Mouse (Mus musculus) heart, adult 11 months (tissue): ENCODE measurements around the gene Stub1.
"Not testable (repeated sequence)": the region's sequence is repeated elsewhere in the genome, so short reads cannot be mapped to it uniquely, and the experiment has no call there.

ENCODE experiments used
- DNase-seq: peaks from one replicate; pipeline ENCODE4 v3.0.0; 2022

Gene Stub1

DNA sequence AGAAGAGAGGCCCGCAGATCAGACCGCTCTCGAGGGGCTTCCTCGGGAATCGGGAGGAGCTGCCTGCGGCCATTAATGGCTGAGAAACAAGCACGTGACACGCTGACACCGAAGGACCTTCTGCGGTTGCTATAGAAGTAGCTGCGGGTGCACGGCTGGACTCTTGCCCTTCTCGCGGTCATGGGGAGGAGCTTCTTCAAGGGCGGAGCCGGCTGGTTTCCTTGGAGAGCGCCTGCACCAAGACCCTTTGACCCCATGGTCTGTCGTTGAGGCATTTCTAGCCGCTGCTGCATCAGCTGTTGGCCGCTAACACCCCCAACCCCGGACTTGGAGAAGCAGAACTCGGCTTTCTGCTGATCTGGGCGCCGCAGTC is at the start of gene Stub1:
TSS of gene Stub1 (minus strand) at position 114 of the 373 bp plus-strand sequence.
- DNase-seq, result peak; percentile 99

DNA sequence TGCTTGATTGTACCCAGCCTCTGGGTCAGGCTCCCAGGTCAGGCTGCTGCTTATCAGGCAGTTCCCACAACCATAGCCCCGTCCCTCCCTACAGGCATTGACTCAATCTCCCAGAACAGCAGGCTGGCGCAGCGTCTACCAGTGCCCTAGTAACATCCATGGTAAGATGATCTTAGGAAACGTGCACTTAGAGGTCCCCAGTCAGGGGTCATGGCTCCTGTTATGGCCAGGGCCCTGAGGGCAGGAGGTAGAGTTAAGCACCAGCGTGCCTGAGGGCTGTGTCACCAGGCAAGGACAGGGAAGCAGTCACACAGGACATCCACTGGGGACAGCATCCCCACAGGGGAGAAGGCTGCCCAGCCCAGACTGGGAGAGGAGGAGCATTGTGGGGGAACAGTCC is 49.1 kb upstream of the Stub1 start:
- DNase-seq, result peak; percentile 92

DNA sequence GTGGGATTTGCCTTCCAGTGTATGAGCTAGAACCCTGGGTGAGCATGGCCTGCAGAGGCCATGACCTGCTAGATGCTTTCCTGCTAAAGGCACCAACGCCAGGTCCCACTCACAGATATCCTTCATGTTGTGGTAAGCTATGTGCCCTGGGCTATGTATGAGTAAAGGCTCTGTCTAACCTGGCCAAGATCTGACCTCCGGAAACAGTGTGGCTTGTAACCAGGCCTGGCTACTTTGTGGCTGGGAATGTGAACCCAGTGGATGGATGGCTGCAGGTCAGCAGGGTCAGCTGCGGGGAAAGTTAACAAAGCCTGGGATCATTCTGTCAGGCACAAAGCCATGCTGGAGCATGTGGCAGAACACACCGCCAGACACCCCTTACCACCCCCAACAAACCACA is 48.5 kb upstream of the Stub1 start:
- DNase-seq, result peak; percentile 87

DNA sequence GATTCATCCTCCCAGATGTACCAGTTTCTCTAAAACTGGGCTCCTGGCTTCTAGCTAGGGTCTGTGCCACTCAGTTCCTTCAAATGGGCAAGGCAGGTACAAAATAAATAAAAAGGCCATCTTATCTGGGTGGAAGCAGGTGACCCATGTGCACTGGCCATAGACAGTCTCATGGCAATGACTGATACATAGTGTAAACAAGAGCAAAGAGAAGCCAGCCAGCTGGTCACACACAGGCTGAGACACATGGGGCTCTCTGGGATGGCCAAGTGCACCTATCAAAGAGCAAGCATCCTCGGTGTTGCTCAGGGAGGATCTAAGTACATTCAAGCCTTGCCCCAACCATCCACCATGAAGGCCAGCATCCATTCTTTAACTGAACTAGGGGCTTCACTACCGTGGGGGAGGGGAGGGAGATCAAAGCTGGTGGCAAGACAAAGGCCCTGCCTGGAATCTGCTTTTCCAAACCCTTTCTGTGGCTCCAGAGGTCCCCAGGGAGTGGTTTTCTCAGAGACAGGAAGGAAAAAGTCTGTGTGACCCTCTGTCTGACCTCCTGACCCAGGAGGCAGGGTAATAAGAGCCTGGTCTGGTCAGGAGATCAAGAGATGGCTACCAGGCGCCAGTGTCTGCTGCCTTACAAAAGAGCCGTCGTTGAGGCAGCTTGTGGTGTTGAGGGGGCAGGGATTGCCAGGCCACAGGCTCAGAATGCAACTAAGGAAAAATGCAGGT is 47.9 kb upstream of the Stub1 start:
- peak; percentile 89 for DNase-seq

DNA sequence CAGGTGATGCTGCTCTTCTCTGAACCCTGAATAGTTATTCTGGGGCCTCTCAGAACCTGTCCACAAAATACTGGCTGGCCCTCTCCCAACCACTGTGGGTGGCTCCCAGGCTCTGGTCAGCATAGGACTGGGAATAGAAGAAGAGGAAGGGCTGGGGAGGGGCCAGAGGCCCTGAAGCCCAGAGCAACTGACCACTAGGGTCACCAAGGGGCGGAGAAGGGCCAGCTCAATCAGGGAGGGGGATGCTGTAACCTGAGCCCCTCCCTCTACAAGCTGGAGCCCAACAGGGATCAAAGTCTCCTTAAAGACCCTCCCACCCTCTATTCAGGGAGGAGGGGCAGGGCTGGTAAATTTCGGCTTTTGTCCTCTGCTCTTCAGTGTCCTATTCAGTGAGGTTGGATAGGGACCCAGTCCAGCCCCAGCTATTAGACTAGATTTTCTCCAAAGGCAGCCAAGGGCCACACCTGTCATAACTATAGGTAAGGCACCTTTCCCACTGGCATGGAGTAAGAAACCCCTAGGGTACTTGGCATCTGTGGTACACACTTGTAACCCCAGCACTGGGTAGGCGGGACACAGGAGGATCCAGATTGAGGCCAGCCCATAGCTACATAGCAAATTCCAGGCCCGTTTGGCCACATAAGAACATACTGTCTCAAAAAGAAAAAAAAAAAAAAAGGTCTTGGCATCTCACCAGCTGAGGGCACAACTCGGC is 47.1 kb upstream of the Stub1 start, which contains the start of gene Wfikkn1:
TSS of gene Wfikkn1 (minus strand) at position 663 of the 715 bp plus-strand sequence.
- peak; percentile 91 for DNase-seq

DNA sequence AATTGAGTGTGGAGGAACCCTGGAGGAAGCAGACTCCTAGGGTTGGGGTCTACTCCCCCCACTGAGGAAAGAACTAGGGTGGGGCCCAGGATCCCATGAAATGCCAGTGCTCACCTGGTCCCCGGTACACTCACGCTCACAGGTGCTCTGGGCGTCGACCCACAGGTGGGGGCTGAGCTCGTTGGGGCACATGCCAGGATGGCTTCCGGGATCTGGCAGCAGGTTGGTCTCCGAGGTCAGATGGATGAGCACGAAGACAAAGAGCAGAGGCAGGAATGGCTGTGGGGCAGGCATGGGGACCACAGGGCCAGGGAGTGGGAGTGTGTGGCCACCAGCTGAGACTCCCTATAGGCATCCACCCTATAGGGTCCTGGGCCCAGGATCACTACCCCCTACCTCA is 46.5 kb upstream of the Stub1 start:
- peak; percentile 93 for DNase-seq

DNA sequence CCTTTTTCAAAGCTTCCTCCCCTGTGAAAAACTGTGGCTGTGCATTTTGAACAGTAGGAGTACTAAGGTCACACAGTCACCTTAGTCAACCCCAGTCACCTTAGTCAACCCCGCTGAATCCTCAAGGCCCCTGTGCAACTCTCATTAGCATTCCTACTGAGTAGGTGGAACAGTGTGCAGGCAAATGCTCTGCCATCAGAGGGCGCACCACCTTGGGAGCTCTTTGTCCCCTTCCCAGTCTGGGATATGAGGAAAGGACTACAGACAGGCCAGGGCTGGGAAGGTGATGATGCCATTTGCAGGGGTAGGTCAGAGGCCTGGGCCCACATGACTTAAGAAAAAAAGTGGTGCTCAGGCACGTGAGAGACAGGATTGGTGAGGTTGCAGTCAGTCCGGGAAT is 46.1 kb upstream of the Stub1 start:
- DNase-seq, result peak; percentile 94

DNA sequence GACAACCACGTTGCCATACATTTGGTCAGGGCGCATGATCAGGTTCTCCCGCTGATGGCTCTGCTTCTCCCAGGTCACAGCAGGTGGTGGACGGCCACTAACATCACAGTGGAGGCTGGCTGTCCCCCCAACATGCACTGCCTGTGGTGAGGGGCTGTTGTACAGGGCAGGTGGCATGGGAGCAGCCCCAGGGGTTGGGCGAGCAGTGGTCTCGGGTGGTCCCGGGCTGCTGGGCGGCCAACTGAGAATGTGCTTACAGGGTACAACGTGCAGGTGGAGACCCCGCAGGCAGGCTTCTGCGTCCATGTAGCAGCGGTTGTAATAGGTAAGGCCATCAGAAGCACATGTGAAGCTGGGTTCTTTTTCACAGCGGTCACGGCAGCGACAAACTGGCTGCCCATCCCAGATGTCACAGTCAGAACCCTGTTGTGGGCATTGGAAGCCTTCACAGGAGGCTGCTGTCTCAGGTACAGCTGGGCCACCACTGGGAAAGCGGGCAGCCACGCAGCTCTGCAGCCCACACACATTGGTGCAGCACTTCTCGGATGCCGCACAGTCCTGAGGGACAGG is 45.5 kb upstream of the Stub1 start:
- peak; percentile 93 for DNase-seq

DNA sequence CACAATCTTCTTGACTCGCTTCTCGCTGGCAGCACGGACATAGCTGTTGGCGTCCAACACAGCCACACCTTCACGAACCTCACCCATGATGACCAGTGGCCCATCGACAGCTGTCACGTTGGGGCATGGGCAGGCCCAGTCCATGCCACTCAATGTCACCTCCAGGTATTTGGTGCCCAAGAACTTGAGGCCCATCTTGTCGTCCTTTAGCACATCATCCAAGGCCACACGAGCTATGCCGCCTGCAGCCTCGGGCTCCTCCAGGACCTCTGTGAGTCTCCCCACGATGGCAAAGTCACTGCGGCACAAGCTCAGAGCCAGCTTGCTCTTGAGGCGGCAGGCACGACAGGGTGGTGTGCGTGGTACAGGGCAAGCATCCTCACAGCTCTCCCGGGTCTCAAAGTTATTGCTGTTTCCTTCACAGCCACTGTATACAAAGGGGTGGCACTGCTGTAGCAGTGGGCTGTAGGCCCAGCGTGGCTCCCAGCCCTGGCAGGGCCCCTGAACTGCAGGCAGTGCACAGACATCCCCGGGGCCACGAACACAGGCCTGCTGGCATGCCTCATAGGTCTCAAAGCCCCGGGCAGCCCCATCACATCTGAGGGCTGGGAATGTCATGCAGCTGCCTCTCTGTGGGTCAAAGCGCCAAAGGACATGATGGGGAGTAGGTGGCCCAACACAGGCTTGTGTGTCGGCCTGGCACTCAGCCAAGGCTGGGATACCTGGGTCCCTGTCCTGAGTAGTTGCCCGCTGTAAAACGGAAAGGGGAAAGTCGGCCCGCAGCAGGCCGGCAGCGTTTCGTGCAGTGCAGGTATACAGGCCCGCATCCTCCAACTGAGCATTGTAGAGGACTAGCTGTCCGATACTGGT is 44.8 kb upstream of the Stub1 start:
- peak; percentile 93 for DNase-seq

DNA sequence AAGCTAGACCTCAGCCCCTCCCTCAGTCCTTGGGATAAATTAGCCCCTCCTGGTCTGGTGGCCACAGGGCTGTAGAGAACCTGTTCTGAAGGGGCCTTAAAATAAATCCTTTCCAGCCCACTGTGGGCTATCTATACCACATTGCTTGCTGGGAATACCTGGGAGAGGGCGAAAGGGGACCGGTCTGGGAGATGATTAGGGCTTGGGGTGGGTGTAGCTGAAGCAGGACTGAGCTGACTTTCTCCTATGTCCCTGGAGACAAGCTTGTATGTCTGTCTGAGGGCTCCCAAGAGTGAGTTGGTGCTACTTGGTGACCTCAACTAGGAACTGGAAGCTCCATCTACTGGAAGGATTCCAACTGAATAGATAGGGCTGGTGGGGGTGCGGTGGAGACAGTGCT is 43.8 kb upstream of the Stub1 start:
- DNase-seq, result peak; percentile 91

DNA sequence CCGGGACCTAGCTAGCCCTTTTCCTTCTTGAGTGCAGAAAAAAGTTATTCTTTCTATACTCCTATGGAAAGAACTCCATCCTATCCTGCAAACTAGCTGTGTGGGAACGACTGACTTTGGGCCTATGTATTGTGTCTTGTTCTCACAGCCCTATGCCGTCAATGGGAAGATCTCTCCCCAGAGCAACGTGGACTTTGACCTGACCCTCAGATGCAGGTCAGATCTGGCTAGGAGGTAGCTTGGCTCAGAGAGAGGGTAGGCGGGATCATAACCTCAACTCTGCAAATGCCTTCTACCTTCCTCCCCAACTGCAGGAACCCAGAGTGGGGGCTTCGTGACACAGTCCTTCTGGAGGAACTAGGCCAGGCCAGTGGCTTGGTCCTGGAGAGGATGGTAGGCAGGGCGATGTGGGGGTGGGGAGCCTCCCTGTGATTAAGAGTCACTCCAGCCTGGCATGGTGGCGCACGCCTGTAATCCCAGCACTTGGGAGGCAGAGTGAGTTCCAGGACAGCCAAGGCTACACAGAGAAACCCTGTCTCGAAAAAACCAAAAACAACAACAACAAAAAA is 43.2 kb upstream of the Stub1 start:
- peak; percentile 94 for DNase-seq

DNA sequence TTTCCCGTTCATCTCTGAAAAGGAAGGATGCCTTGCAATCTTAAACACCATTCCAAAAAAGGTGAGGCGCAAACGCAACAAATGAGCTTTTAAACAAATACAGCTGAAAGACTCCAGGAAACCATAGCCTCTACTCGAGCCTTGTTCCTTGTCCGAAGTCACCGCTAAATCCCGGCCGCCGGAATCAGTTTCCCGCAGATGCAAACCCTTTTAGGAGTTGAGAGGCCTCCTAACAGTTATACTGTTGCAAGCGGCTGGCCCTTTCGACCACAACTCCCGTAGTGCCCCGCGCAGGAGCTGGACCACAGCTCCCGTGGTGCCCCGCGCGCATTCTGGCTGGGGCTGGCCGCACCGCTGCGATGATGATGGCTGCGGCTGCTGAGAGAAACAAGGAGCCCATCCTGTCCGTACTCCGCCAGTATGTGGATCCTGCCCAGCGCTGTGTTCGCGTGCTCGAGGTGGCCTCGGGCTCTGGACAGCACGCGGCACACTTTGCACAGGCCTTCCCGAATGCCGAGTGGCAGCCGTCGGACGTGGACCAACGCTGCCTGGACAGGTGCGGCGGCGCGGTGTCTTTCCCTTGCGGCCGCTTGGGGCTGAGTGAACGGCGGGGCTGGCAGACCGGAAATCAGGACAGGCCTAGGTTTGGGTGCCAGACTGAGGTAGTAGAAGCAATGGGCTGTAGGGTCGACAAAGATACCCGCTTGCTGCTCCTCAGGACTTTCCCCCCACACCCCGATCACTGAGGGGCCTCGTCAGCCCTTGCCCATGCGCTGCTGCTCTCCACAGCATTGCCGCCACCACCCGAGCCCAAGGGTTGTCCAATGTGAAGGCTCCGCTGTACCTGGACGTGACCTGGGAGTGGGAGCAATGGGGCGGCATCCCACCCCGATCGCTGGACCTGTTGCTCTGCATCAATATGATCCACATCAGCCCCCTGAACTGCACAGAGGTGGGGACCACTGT is 42.2 kb upstream of the Stub1 start:
- DNase-seq, result peak; percentile 99

DNA sequence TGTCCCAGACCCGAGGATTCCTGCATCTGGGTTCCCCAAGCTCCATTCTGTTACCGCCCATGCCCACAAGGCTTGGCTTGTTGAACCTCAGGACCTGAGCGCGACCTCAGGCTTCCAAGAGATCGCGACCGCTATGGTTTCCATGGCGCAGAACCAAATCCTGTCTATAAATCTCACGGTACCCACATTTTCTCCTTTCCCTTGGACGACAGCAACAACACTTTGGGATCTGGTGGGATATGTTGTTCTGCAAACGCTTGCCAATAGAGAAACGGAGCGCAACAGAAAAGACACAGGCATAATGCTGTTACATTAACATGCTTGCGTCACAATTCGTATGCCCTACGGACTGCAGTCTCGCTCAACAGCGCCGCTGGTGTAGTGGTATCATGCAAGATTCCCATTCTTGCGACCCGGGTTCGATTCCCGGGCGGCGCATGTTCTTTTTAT is 41.5 kb upstream of the Stub1 start, which contains the start of gene Mettl26:
TSS of gene Mettl26 (plus strand) at position 354 of the 450 bp plus-strand sequence.
- DNase-seq, result peak; percentile 98

DNA sequence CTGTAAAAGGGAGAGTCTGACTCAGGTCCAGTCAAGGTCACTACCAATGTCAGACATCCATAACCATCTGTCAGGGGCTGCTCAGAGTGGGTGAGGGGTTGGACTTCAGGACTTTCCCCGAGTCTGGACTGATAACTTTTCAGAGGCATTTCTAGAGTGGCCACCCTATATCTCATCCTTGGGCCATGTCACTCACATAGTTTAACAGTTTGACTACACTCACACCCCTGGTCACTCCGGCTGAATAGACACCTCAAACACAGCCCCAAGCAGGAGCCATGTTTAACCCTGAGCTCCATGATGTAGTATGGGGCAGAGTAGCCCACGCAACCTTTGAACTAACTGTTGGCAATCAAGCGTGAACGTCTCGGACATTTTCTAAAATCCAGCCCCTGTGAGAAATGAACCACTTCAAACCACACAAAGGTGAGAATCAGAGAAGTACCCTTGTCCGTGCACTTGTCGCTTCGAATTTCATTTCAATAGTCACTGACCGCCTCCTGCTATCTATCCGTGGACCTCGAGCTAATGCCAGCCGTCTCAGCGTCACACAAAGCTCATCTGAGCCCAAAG is 41.0 kb upstream of the Stub1 start:
- DNase-seq, result no peak

DNA sequence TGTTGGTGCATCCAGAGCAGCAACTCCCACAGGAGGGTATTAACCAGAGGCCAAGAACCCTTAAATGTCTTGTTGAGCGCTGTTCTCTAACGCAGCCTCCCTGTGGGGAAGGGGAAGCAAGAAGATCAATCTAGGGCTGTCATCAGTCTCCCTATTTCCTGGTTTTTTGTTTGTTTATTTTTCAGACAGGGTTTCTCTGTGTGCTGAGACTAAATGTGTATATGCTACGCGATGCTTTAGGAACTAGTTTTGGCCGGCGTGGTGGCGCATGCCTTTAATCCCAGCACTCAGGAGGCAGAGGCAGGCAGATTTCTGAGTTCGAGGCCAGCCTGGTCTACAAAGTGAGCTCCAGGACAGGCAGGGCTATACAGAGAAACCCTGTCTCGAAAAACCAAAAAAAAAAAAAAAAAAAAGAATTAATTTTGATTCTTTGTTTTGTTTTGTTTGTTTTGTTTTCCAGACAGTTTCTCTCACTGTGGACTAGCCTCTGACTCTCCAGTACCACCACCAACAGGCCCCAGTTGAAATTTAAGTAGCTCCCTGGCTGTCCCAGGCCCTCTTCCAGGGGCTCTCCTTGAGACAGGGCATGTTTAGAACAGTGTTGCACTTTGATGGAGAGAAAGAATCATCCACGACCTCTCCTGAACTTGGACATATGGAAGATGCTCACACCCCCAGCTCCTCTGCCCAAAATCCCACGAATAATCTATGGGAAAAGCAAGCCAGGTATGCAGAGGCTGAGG is 40.4 kb upstream of the Stub1 start:
- DNase-seq, result peak; percentile 92

DNA sequence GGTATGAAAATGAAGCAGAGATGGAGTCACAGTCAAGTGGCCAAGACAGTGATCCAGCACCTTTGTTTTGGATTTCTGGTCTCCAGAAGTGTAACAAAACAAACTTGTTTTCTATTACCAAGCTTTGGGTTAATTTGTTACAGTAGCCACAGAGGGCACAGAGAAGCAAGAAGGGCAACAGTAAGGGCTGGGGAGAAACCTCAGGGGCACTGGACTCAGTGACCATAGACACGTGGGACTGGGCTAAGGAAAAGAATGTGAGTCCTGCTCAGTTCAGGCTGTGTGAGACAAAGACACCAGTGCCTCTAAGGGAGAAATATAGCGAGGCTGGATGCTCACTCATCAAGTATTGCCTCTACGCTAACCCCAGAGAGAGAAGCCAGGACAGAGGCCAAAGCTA is 39.5 kb upstream of the Stub1 start:
- DNase-seq, result no peak

DNA sequence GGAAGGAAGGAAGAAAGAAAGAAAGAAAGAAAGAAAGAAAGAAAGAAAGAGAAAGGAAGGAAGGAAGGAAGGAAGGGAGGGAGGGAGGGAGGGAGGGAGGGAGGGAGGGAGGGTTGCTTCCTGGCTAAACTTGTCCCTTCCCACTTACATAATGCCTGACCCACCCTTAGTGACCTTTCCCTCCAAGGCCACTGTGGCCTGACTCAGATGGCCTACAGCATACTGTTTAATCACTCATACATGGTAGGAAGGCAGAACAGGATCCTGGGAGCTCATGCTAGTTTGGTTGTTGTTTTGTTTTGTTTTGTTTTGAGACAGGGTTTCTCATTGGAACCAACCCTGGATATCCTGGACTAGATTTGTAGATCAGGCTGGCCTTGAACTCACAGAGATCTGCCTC is 38.4 kb upstream of the Stub1 start:
- not testable (repeated sequence) for DNase-seq

DNA sequence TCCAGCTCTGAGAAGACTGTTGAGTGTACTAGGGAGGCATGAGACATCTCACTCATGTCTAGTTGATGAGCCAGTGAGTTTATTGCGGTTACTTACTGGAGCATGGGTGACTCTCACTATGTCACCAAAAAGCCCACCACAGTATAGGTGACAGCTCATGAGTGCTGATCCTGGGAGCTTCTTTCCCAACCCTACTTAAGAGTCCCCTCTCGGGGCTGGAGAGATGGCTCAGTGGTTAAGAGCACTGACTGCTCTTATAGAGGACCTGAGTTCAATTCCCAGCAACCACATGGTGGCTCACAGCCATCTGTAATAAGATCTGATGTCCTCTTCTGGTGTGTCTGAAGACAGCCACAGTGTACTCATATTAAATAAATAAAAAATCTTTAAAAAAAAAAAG is 36.8 kb upstream of the Stub1 start:
- peak; percentile 87 for DNase-seq

DNA sequence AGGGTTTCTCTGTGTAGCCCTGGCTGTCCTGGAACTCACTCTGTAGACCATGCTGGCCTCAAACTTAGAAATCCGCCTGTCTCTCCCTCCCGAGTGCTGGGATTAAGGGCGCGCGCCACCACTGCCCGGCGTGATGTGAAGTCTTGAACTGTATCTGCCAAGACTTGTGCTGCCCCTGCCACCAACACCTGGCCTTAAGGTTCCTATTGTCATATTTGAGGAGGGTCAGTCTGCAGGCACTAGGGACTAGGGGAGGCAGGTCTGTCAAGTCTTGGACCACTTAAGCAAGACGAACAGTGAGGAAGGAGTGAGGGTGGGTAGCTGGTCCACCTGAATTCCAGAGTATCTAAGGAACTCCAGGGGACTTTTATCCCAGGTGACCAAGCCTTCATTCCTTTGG is 36.3 kb upstream of the Stub1 start:
- DNase-seq, result no peak

DNA sequence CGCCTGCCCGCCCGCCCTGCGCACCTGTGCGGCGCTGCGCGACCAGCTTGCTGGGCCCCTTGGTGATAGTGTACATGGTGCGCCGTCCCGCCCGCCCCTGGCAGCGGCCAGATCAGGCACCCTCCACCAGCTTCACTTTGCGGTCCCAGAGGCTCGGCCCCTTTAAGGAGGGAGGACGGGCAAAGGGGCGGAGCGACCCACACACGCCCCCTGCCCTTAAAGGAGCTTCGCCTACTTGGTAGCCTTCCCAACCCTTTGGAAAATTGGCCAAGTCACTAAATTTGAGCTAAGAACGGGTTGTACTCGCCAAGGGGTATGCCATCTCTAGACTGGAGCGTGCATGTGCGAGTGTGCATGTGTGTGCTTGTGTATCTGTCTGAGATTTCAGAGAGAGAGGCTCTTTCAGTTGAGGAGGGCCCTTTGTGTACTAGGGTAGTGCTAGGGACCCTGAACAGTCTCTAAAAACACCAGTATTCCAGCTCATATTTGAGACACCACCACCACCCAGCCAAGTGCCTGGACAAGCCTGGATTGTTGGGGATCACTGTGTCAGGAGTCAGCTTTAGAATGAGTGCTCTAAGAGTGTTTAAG is 35.5 kb upstream of the Stub1 start, which contains the start of gene Mcrip2:
TSS of gene Mcrip2 (minus strand) at position 164 of the 591 bp plus-strand sequence.
- DNase-seq, result peak; percentile 99
